Mouse (Mus musculus): ENCODE measurements around the gene Gm5617.
A peak's percentile ranks its signal among the peaks of the same experiment; 100 is the strongest.
"Not testable (repeated sequence)": the region's sequence is repeated elsewhere in the genome, so short reads cannot be mapped to it uniquely, and the experiment has no call there.

The Gm5617 gene

GRCm38 (mm10) chr9:48501192-48501591, 6.0 kb downstream of the Gm5617 start:
- DNase-seq (ENCODE audit: low spot score), result no peak

DNA sequence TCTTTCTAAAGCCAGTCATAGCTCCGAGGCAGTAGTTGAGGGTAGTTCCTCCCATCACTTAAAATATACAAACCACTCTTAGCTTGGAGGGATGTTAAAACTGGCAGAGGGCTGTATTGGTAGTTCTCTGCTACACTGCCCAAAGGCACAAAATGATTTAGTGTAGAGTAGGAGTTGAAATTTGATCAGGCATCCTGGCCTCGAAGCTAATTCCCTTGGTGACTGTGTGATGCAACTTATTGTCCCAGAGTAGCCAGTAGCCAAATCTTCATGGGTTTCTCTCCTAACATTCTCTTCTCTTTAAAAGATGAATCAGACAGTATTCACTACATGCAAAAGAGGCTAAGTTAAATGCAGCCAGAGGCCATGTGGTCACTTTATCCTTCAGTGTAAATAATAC, 7.8 kb downstream of the Gm5617 start:
- DNase-seq (ENCODE audit: low spot score), result no peak

GRCm38 (mm10) chr9:48504741-48505365, 9.6 kb downstream of the Gm5617 start:
- DNase-seq (ENCODE audit: low spot score), result no peak

GRCm38 (mm10) chr9:48510134-48510533, 14.9 kb downstream of the Gm5617 start:
- no peak for DNase-seq (ENCODE audit: low spot score)

- DNase-seq (ENCODE audit: low spot score), result no peak
These were observed 20.1 kb downstream of the Gm5617 start for GRCm38 (mm10) chr9:48515332-48515731.

GRCm38 (mm10) chr9:48516615-48517371, 21.6 kb downstream of the Gm5617 start:
- no peak for DNase-seq (ENCODE audit: low spot score)

DNA sequence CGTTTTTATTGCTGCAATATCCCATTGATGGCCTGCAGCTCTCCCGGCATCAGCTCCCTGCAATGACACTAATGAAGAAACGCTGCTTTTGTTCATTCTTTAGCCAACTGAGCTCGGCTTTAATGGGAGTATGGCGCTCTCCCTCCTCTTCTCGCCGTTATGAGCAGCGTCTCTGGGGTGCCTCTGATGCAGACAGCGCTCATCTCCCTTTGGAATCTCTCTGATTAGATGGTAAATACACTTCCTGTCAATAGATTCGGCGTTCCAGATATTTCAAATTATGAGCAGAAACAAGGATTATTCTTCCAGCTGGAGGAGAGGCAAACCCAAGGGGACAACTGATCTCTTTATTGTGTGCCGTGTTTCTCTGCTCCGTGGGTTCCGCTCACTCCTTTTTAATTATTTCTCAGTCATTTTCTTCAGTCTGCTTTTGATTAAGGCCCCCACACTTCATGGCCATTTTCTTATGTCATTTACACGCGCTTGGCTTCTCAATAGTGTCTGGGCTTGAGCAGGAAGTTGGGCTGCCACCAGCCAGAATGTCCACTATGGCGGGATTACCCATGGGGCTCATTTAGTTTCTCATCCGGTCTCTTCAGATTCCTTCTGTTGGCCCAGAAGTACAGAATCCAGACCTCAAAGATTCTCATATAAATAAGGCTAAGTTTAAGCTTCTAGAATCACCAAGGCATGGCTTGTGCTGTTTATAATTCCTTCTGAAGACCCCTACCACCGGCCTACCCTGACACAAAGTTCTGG, 22.3 kb downstream of the Gm5617 start:
- DNase-seq (ENCODE audit: low spot score), result no peak

- not testable (repeated sequence) for DNase-seq (ENCODE audit: low spot score)
These were observed 25.2 kb downstream of the Gm5617 start for GRCm38 (mm10) chr9:48520405-48520804.

GRCm38 (mm10) chr9:48525566-48525965, 30.3 kb downstream of the Gm5617 start:
- no peak for DNase-seq (ENCODE audit: low spot score)

DNA sequence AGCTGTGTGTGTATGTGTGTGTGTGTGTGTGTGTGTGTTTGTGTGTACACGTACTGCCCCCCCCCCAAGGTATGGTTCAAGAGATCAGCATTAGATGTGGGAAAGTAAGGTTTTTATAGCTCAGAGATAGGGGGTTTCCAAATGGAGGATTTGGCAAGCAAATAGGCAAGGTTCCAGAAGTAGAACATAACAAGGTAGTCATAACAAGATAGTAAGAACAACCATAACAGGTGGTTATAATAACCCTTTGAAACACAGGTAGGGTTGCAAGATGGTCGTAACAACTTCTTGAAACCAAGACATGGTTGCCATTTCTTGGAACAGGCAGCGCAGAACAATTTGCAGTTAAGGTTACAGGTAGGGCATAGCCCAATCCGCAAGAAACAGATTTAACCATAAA, 31.3 kb downstream of the Gm5617 start:
- DNase-seq (ENCODE audit: low spot score), result no peak

- peak; percentile 16 for DNase-seq (ENCODE audit: low spot score)
These were observed 36.1 kb downstream of the Gm5617 start for GRCm38 (mm10) chr9:48531294-48531693.

GRCm38 (mm10) chr9:48532203-48532602, 37.0 kb downstream of the Gm5617 start:
- DNase-seq (ENCODE audit: low spot score), result no peak

DNA sequence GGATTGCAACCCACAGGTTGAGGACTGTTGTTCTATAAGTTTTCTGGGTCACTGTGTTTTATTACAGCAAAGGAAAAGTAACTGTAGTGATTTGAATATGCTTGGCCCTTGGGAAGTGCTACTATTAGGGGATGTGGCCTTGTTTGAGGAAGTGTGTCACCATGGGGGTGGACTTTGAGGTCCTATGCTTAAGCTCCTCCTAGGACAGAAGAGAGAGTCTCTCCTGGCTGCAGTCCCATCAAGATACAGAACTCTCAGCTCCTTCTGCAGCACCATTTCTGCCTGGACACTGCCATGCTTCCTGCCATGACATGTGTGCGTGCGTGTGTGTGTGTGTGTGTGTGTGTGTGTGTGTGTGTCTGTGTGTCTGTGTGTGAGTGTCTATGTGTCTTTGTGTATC, 37.5 kb downstream of the Gm5617 start:
- no peak for DNase-seq (ENCODE audit: low spot score)

GRCm38 (mm10) chr9:48536414-48536813, 41.2 kb downstream of the Gm5617 start:
- DNase-seq (ENCODE audit: low spot score), result no peak

- DNase-seq (ENCODE audit: low spot score), result not testable (repeated sequence)
These were observed 42.4 kb downstream of the Gm5617 start for GRCm38 (mm10) chr9:48537616-48538015.

- DNase-seq (ENCODE audit: low spot score), result no peak
These were observed 42.9 kb downstream of the Gm5617 start for GRCm38 (mm10) chr9:48538044-48538645.

- DNase-seq (ENCODE audit: low spot score), result no peak
These were observed 43.4 kb downstream of the Gm5617 start for GRCm38 (mm10) chr9:48538688-48539087.
